Mouse (Mus musculus) forebrain, embryonic 13.5 days (tissue): ENCODE measurements around the gene Nlrc4. TPM values are rescaled to one million over a fixed set of nuclear protein-coding genes. Genes with fewer than 3 reads are reported as not detected.
A peak's percentile ranks its signal among the peaks of the same experiment; 100 is the strongest.

ENCODE experiments used
- ATAC-seq: fragments of 200-750 bp; cut with Nextera tagmentation; 2 replicates; pipeline ENCODE4 v1.8.0; 2017
- H3K27ac ChIP-seq: fragments of 300-500 bp; sonication (generic); 2 replicates; pipeline ENCODE4 v1.5.1; 2015; ENCODE audit warnings: inconsistent platforms, mild to moderate bottlenecking, moderate library complexity
- H3K27me3 ChIP-seq: fragments of 300-500 bp; sonication (generic); 2 replicates; pipeline ENCODE4 v1.6.1; 2015; ENCODE audit warnings: mild to moderate bottlenecking, inconsistent platforms
- H3K36me3 ChIP-seq: fragments of 300-500 bp; sonication (generic); 2 replicates; pipeline ENCODE4 v1.6.1; 2015; ENCODE audit warnings: mild to moderate bottlenecking, inconsistent platforms; ENCODE audit not compliant: poor library complexity, severe bottlenecking
- H3K4me1 ChIP-seq: fragments of 300-500 bp; sonication (generic); 2 replicates; pipeline ENCODE4 v1.6.1; 2015; ENCODE audit warnings: inconsistent platforms
- H3K4me2 ChIP-seq: fragments of 300-500 bp; sonication (generic); 2 replicates; pipeline ENCODE4 v1.6.1; 2015; ENCODE audit warnings: inconsistent platforms, mild to moderate bottlenecking, moderate library complexity
- H3K4me3 ChIP-seq: fragments of 300-500 bp; sonication (generic); 2 replicates; pipeline ENCODE4 v1.5.1; 2015; ENCODE audit warnings: mild to moderate bottlenecking, inconsistent platforms
- H3K9ac ChIP-seq: fragments of 300-500 bp; sonication (generic); 2 replicates; pipeline ENCODE4 v1.6.1; 2015; ENCODE audit warnings: mild to moderate bottlenecking, inconsistent platforms
- H3K9me3 ChIP-seq: fragments of 300-500 bp; sonication (generic); replicated peaks from 2 replicates; pipeline ENCODE4 v1.6.1; 2016; ENCODE audit warnings: inconsistent platforms
- WGBS: fragments of 180-500 bp; shearing (Covaris S2); methylation state at CpG from one replicate; pipeline ENCODE4 v1.1.7; 2015; 5-methylcytosine and 5-hydroxymethylcytosine counted together
- polyA plus RNA-seq: library from polyadenylated mRNA; unstranded; fragments of >200 nt; fragmentation: Nextera tagmentation; extraction: Ambion mirVana; gene quantifications from 2 replicates; pipeline ENCODE4 v1.2.1, GENCODE M21; 2015

Nlrc4 gene
- polyA plus RNA-seq, 1 experiment from 2014 or later: 0.31 TPM

GRCm38 (mm10) chr17:74394381-74394780, 64.6 kb downstream of the Nlrc4 start:
- Histone ChIP-seq H3K4me3 (no peak overlapping the region), H3K4me1 (peaks cover 14% of the 10 kb centered on the region), H3K9me3 (no peaks in the 10 kb centered on the region), H3K27me3 (no peaks in the 10 kb centered on the region), H3K4me2 (0 out of 2 replicates have a peak overlapping the region, but pooled peaks have one; percentile 72), H3K36me3 (no peaks in the 10 kb centered on the region), H3K9ac (no peak overlapping the region), H3K27ac (no peak overlapping the region)
- ATAC-seq: no peak
- WGBS: 75% methylated on average over 2 of the region's 2 CpGs

- no peak overlapping the region for H3K9ac ChIP-seq
- ATAC-seq: no peak
- no peaks in the 10 kb centered on the region for H3K9me3 ChIP-seq
- peaks cover 37% of the 10 kb centered on the region for H3K36me3 ChIP-seq
- 78% methylated on average over 3 of the region's 3 CpGs for WGBS
- H3K4me1 ChIP-seq: no peaks in the 10 kb centered on the region
- H3K27ac ChIP-seq: no peak overlapping the region
- H3K4me2 ChIP-seq: no peak overlapping the region
- H3K4me3 ChIP-seq: no peak overlapping the region
- no peaks in the 10 kb centered on the region for H3K27me3 ChIP-seq
Observed at GRCm38 (mm10) chr17:74389847-74390246, 69.1 kb downstream of the Nlrc4 start.

GRCm38 (mm10) chr17:74386657-74387056, 72.3 kb downstream of the Nlrc4 start:
- H3K27me3 ChIP-seq: no peaks in the 10 kb centered on the region
- no peak for ATAC-seq
- H3K4me3 ChIP-seq: no peak overlapping the region
- no peaks in the 10 kb centered on the region for H3K4me1 ChIP-seq
- no peak overlapping the region for H3K27ac ChIP-seq
- H3K9me3 ChIP-seq: no peaks in the 10 kb centered on the region
- H3K4me2 ChIP-seq: no peak overlapping the region
- H3K9ac ChIP-seq: no peak overlapping the region
- peaks cover 69% of the 10 kb centered on the region for H3K36me3 ChIP-seq

DNA sequence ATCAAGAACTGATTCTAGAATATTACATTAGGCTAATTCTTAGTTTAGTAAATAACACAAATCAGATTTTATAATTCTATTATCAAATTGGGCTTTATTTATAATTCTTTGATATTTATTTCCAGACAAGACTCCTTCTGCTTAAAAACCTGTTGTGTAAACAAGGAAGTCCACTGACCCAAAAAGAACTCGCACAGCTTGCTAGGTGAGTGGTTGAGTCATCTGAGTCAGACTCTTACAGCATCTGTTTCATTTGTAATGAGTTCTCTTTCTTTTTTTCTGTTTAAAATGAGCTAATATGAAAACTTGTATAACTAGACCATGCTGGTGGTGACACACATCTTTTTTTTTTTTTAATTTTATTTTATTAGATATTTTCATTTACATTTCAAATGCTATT, 82.0 kb downstream of the Nlrc4 start:
- H3K4me1 ChIP-seq: no peaks in the 10 kb centered on the region
- WGBS: 95% methylated on average over 1 of the region's 1 CpGs
- peaks cover 83% of the 10 kb centered on the region for H3K36me3 ChIP-seq
- no peak overlapping the region for H3K4me3 ChIP-seq
- H3K4me2 ChIP-seq: no peak overlapping the region
- no peak overlapping the region for H3K27ac ChIP-seq
- no peak for ATAC-seq
- H3K9me3 ChIP-seq: no peaks in the 10 kb centered on the region
- H3K9ac ChIP-seq: no peak overlapping the region
- H3K27me3 ChIP-seq: no peaks in the 10 kb centered on the region

Other genes starting within 250 kb of the Nlrc4 start
- gene Memo1, start 163.6 kb downstream of the Nlrc4 start, polyA plus RNA-seq: 73.5 and 81.0 TPM in 2 replicates
- gene Dpy30, start 135.2 kb downstream of the Nlrc4 start, polyA plus RNA-seq: 255 and 275 TPM in 2 replicates
- 25.3 and 25.7 TPM in 2 replicates for gene Spast, start 120.2 kb downstream of the Nlrc4 start, polyA plus RNA-seq
- 28.8 and 33.2 TPM in 2 replicates for gene Slc30a6, start 63.5 kb downstream of the Nlrc4 start, polyA plus RNA-seq
- 47.6 and 62.7 TPM in 2 replicates for gene Yipf4, start 30.4 kb upstream of the Nlrc4 start, polyA plus RNA-seq
- 94.6 and 105 TPM in 2 replicates for gene Birc6, start 69.2 kb upstream of the Nlrc4 start, polyA plus RNA-seq